Mouse (Mus musculus) cortical plate, adult 2 months (tissue): Measurements from ENCODE around the gene Gmnn. TPM values are rescaled to one million over a fixed set of nuclear protein-coding genes. Genes with fewer than 3 reads are reported as not detected.

ENCODE experiments used
- H3K27ac ChIP-seq: fragments of 200-500 bp; 2 replicates; pipeline ENCODE4 v1.5.1; 2012; ENCODE audit warnings: low read length, control low read depth, inconsistent platforms; ENCODE audit not compliant: insufficient read depth
- H3K4me1 ChIP-seq: fragments of 200-500 bp; 2 replicates; pipeline ENCODE4 v1.6.1; 2011; ENCODE audit warnings: low read length; ENCODE audit not compliant: control insufficient read depth, insufficient read depth
- H3K4me3 ChIP-seq: fragments of 200-500 bp; 2 replicates; pipeline ENCODE4 v1.5.1; 2011; ENCODE audit warnings: mild to moderate bottlenecking, low read length, control low read depth; ENCODE audit not compliant: insufficient read depth
- CTCF ChIP-seq: fragments of 200-500 bp; IDR thresholded peaks from 2 replicates; pipeline ENCODE4 v1.5.1; 2011; ENCODE audit warnings: mild to moderate bottlenecking, control low read depth, low read length; ENCODE audit not compliant: insufficient read depth; ENCODE audit errors: extremely low read depth
- POLR2A ChIP-seq: fragments of 200-500 bp; IDR thresholded peaks from 2 replicates; pipeline ENCODE4 v1.6.1; 2011; ENCODE audit warnings: mild to moderate bottlenecking, low read length, control low read depth; ENCODE audit not compliant: insufficient read depth; ENCODE audit errors: extremely low read depth
- polyA plus RNA-seq: library from polyadenylated mRNA; depleted of rRNA; stranded (reverse); fragments of >200 nt; gene quantifications from 2 replicates; pipeline ENCODE4 v1.2.3, GENCODE M21; 2012

Gmnn gene
- polyA plus RNA-seq, 1 experiment: 6.0 TPM

- H3K4me3 ChIP-seq: no peak overlapping the region
These were observed 26.1 kb downstream of the Gmnn start for GRCm38 (mm10) chr13:24735608-24736131.

GRCm38 (mm10) chr13:24734502-24734901, 27.2 kb downstream of the Gmnn start:
- H3K4me3 ChIP-seq: no peak overlapping the region
- H3K4me1 ChIP-seq: no peaks in the 10 kb centered on the region
- no peak overlapping the region for H3K27ac ChIP-seq
- TF ChIP-seq CTCF: no peak
- TF ChIP-seq POLR2A: no peak

More at GRCm38 (mm10) chr13:24735608-24736131, 26.1 kb downstream of the Gmnn start:
- TF ChIP-seq CTCF: no peak
- TF ChIP-seq POLR2A: no peak
- H3K4me1 ChIP-seq: no peaks in the 10 kb centered on the region
- no peak overlapping the region for H3K27ac ChIP-seq

GRCm38 (mm10) chr13:24729128-24729527, 32.6 kb downstream of the Gmnn start:
- TF ChIP-seq CTCF (no peak), POLR2A (no peak)
- Histone ChIP-seq H3K4me1 (no peaks in the 10 kb centered on the region), H3K4me3 (no peak overlapping the region), H3K27ac (no peak overlapping the region)

GRCm38 (mm10) chr13:24724395-24724759, 37.3 kb downstream of the Gmnn start:
- H3K4me1 ChIP-seq: no peaks in the 10 kb centered on the region
- TF ChIP-seq POLR2A (no peak), CTCF (no peak)
- H3K4me3 ChIP-seq: no peak overlapping the region
- no peak overlapping the region for H3K27ac ChIP-seq

- H3K4me3 ChIP-seq: no peak overlapping the region
- no peak overlapping the region for H3K27ac ChIP-seq
- no peaks in the 10 kb centered on the region for H3K4me1 ChIP-seq
- TF ChIP-seq POLR2A (no peak), CTCF (no peak)
These were observed 37.9 kb downstream of the Gmnn start for GRCm38 (mm10) chr13:24723699-24724394.

GRCm38 (mm10) chr13:24721502-24721901, 40.2 kb downstream of the Gmnn start:
- H3K4me1 ChIP-seq: no peaks in the 10 kb centered on the region
- TF ChIP-seq POLR2A (no peak), CTCF (no peak)
- H3K4me3 ChIP-seq: no peak overlapping the region
- H3K27ac ChIP-seq: no peak overlapping the region

GRCm38 (mm10) chr13:24717677-24718076, 44.0 kb downstream of the Gmnn start:
- H3K4me1 ChIP-seq: no peaks in the 10 kb centered on the region
- H3K4me3 ChIP-seq: no peak overlapping the region
- no peak for TF ChIP-seq CTCF
- TF ChIP-seq POLR2A: no peak

GRCm38 (mm10) chr13:24716441-24716840, 45.3 kb downstream of the Gmnn start:
- TF ChIP-seq CTCF: no peak
- no peak for TF ChIP-seq POLR2A
- no peak overlapping the region for H3K27ac ChIP-seq
- H3K4me3 ChIP-seq: no peak overlapping the region
- H3K4me1 ChIP-seq: no peaks in the 10 kb centered on the region

More at GRCm38 (mm10) chr13:24717677-24718076, 44.0 kb downstream of the Gmnn start:
- no peak overlapping the region for H3K27ac ChIP-seq

- Histone ChIP-seq H3K27ac (no peak overlapping the region), H3K4me1 (no peaks in the 10 kb centered on the region), H3K4me3 (no peak overlapping the region)
- no peak for TF ChIP-seq CTCF
These were observed 46.1 kb downstream of the Gmnn start for GRCm38 (mm10) chr13:24715601-24716000.

- H3K4me1 ChIP-seq: no peaks in the 10 kb centered on the region
- H3K27ac ChIP-seq: no peak overlapping the region
- no peak overlapping the region for H3K4me3 ChIP-seq
- TF ChIP-seq CTCF: no peak
- TF ChIP-seq POLR2A: no peak
These were observed 47.3 kb downstream of the Gmnn start for GRCm38 (mm10) chr13:24714360-24714885.
